Mouse (Mus musculus) thymus, adult 2 months (tissue): ENCODE results near the gene Tef. TPM values are rescaled to one million over a fixed set of nuclear protein-coding genes. Genes with fewer than 3 reads are reported as not detected.

Experiments used
- DNase-seq: peaks from one replicate; pipeline ENCODE4 v3.0.0; 2021
- H3K27ac ChIP-seq: fragments of 200-500 bp; 2 replicates; pipeline ENCODE4 v1.5.1; 2012; ENCODE audit warnings: low read length, control low read depth; ENCODE audit not compliant: control insufficient read depth, insufficient read depth
- H3K27me3 ChIP-seq: fragments of 200-500 bp; 2 replicates; pipeline ENCODE4 v1.6.1; 2012; ENCODE audit warnings: mild to moderate bottlenecking, low read length, moderate library complexity, mixed read lengths; ENCODE audit not compliant: control insufficient read depth, insufficient read depth
- H3K36me3 ChIP-seq: fragments of 200-500 bp; 2 replicates; pipeline ENCODE4 v1.6.1; 2012; ENCODE audit warnings: mild to moderate bottlenecking, low read length, moderate library complexity; ENCODE audit not compliant: control insufficient read depth, insufficient read depth
- H3K4me1 ChIP-seq: fragments of 200-500 bp; replicated peaks from 2 replicates; pipeline ENCODE4 v1.6.1; 2012; ENCODE audit warnings: low read length; ENCODE audit not compliant: control insufficient read depth, insufficient read depth
- H3K4me3 ChIP-seq: fragments of 200-500 bp; 2 replicates; pipeline ENCODE4 v1.5.1; 2012; ENCODE audit warnings: mild to moderate bottlenecking, low read length, control low read depth, moderate library complexity; ENCODE audit not compliant: control insufficient read depth, insufficient read depth
- CTCF ChIP-seq: fragments of 200-500 bp; IDR thresholded peaks from 2 replicates; pipeline ENCODE4 v1.5.1; 2012; ENCODE audit warnings: mild to moderate bottlenecking, control low read depth, low read length, moderate library complexity, borderline replicate concordance; ENCODE audit not compliant: control insufficient read depth, poor library complexity, insufficient read depth; ENCODE audit errors: extremely low read depth
- POLR2A ChIP-seq: fragments of 200-500 bp; IDR thresholded peaks from 2 replicates; pipeline ENCODE4 v1.6.1; 2012; ENCODE audit warnings: mild to moderate bottlenecking, low read length, control low read depth, moderate library complexity; ENCODE audit not compliant: control insufficient read depth, poor library complexity, insufficient read depth; ENCODE audit errors: extremely low read depth
- WGBS: fragments of 180-500 bp; shearing (Covaris S2); methylation state at CpG from one replicate; pipeline ENCODE4 v1.1.7; 2018; 5-methylcytosine and 5-hydroxymethylcytosine counted together
- polyA plus RNA-seq: library from polyadenylated mRNA; depleted of rRNA; stranded (reverse); fragments of >200 nt; gene quantifications from 2 replicates; pipeline ENCODE4 v1.2.3, GENCODE M21; 2012; rRNA removed

Gene Tef
- polyA plus RNA-seq = 29.3 and 34.6 TPM in 2 replicates

DNA sequence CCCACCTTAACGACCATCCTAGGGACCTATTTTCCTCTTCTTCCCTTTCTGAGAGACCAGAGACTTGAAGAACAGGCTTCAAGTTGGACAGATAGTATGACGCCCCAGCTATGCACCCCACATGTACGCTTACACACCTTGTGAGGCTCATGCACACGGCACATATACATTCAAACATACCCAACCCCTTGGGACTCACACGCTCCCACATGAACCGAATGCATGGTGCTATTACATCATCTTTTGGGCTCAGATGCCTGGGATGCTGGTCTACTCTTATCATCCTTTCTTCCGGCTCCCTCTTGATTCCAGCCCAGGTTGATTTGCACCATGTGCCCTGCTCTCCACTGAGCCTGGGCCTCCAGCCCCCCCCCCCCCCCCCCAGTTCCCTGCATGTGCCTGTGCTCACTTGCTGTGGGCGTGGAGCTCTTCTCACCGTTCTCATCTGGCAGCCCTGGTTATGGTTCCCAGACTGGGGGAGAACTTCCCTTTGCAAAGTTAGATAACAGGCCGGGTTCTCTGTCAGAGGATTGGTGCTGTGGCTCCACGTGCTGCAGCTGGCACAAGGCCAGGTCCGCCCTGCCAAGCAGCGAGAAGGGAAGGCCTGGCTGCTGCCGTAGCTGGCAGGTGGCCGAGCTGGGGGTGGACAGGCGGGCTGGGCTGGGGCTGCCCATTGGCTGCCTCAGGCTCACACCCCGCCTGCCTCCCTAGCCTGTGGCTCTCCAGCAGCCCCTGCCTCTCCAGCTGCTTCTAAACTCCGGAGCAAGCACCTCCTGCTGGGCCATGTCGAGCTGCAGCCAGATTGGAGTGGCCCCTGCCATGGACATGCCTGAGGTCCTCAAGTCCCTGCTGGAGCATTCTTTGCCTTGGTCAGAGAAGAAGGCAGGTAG, at the start of gene Tef:
TSS of gene Tef (plus strand) at position 421 of the 890 bp plus-strand sequence.
- Histone ChIP-seq H3K27me3 (no peaks in the 10 kb centered on the region), H3K27ac (no peak within 1 kb of the TSS), H3K4me1 (peaks cover 12% of the 10 kb centered on the region), H3K4me3 (peak within 1 kb of the TSS; percentile 13), H3K36me3 (no peaks in the 10 kb centered on the region)
- 17% methylated on average over 19 of the region's 19 CpGs for WGBS
- DNase-seq = peak; percentile 67
- TF ChIP-seq POLR2A (no peak), CTCF (no peak)

DNA sequence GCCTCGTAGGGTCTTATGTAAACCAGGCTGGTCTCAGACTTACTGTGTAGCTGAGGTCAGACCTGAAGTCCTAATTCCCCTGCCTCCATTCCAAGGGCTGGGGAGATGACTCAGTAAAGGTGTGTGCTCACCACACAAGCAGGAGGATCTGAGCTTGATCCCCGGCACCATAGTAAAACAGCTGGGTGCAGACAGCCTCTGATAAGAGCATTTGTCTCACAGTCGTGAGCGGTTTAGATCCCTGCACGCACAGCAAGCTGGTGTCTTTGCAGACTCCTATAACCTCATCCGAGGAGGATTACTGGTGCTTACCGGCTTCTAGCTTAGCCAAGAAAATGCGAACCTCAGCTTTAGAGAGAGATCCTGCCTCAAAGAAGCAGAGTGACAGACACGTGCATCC, 48.6 kb upstream of the Tef start:
- 96% methylated on average over 9 of the region's 9 CpGs for WGBS
- DNase-seq = no peak
- no peak overlapping the region for H3K27ac ChIP-seq
- H3K4me3 ChIP-seq = no peak overlapping the region
- H3K27me3 ChIP-seq = no peaks in the 10 kb centered on the region
- no peaks in the 10 kb centered on the region for H3K4me1 ChIP-seq
- no peak for TF ChIP-seq POLR2A
- TF ChIP-seq CTCF = no peak
- H3K36me3 ChIP-seq = no peaks in the 10 kb centered on the region

DNA sequence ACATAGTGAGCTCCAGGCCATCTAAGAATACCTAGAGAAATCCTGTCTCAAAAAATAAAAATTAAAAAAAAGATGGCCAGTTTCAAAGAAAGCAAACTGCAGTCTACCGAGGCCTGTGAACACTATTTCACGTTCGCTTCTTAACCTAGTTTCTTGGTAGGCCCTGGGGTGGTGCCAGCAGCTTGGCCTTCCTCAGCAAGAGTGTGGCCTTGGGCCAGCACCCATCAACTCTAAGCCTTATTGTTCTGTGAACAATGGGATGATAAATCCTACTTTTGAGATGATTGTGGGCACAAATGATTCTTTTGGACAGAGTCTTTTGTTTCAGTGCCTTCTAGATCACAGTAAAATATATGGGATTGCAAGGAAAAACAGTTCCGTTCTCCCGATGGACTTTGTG, 43.5 kb upstream of the Tef start:
- WGBS = 95% methylated on average over 5 of the region's 5 CpGs

DNA sequence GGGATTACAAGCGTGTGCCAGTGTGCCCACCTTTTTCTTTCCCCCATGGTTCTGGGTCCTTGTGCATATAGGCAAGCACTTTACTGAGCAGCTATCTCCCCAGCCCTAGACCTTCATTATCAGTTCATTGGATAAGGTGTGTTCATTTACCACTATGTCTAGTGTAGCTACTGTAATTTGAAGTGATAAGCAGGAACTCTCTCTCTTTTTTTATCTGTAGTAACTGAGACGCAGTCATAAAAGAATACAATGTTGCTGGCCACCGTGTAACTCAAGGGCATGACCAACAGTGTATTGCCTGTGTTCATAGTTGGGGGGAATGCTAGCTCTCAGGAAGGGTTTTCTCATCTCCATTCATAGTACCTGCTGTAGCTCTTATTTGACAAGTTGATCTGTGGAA, 42.7 kb upstream of the Tef start:
- WGBS = 95% methylated on average over 3 of the region's 3 CpGs
- Histone ChIP-seq H3K36me3 (no peaks in the 10 kb centered on the region), H3K4me1 (no peaks in the 10 kb centered on the region), H3K27ac (no peak overlapping the region), H3K27me3 (no peaks in the 10 kb centered on the region), H3K4me3 (no peak overlapping the region)
- DNase-seq = no peak
- TF ChIP-seq CTCF = no peak
- no peak for TF ChIP-seq POLR2A

More for the DNA sequence above, 43.5 kb upstream of the Tef start:
- Histone ChIP-seq H3K4me1 (no peaks in the 10 kb centered on the region), H3K4me3 (no peak overlapping the region), H3K36me3 (no peaks in the 10 kb centered on the region), H3K27ac (no peak overlapping the region), H3K27me3 (no peaks in the 10 kb centered on the region)
- TF ChIP-seq POLR2A = no peak
- no peak for TF ChIP-seq CTCF
- DNase-seq = no peak

DNA sequence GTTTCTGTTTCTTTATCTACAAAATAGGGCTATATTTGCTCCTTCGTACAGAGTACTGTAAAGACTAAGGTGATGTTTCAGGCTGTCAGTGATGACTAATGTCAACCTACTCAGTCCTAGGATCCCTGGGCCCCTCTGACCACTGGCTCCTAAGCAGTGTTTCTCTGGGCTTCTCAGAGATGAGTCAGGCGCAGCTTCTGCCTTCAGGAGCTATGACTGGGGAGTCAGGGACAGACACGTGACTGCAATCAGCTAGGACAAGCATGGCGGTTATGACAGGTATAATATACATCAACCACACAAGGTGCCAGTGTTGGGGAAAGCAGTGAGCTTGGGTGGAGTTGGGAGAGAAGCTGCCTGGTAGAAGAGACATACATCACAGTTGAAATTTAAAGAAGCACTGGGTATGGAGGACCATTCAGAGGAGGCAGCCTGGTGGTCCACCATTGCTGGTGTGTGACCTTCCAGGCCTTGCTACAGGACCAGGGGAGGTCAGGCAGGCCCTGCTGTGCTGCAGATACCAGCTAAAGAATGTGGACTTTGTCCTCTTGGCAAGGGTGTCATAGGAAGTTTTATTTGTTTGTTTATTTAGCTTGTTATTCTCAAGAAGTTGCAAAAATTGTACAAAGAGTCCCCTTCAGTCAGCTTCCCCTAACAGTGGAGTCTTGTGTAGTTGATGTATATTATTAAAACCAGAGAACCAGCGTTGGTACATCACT, 41.7 kb upstream of the Tef start:
- Histone ChIP-seq H3K27me3 (no peaks in the 10 kb centered on the region), H3K4me3 (no peak overlapping the region), H3K36me3 (no peaks in the 10 kb centered on the region), H3K27ac (no peak overlapping the region), H3K4me1 (no peaks in the 10 kb centered on the region)
- TF ChIP-seq CTCF (no peak), POLR2A (no peak)
- WGBS = 95% methylated on average over 5 of the region's 5 CpGs
- no peak for DNase-seq

DNA sequence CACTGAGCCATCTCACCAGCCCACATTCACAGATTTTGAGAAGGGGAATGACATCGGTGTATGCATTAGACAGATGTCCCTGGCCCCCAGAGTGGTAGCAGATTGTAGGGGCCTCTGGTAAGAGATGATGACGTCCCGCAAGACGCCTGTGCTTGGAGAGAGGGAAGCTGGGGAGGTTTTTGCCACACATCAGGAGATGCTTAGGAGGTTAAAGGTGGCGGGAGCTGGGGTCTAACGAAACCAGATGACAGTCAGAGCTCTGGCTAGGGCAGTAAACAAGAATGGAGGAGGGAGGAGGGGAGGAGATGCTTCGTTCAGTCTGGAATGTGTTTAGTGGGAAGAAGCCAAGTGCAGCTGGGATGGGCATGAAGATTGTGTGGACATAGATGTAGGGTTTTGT, 40.8 kb upstream of the Tef start:
- no peaks in the 10 kb centered on the region for H3K27me3 ChIP-seq
- no peaks in the 10 kb centered on the region for H3K4me1 ChIP-seq
- H3K4me3 ChIP-seq = no peak overlapping the region
- H3K27ac ChIP-seq = no peak overlapping the region
- DNase-seq = no peak
- H3K36me3 ChIP-seq = no peaks in the 10 kb centered on the region
- WGBS = 98% methylated on average over 7 of the region's 7 CpGs
- TF ChIP-seq CTCF (no peak), POLR2A (no peak)

DNA sequence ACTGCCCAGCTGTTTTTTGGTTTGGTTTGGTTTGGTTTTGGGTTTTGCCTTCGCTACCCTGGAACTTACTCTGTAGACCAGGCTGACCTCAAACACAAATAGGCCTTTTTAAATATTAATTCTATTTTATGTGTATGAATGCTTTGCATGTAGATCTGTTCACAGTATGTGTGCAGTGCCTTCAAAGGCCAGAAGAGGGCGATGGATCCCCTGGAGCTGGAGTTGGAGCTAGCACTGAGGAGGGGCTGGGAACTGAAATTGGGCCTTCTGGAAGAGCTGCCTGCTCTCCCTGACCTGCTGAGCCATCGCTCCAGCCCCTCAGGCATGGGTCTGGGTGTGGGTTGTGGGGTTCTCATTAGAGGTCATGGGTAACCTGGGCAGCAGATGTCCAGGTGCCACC, 40.3 kb upstream of the Tef start:
- Histone ChIP-seq H3K27ac (no peak overlapping the region), H3K36me3 (no peaks in the 10 kb centered on the region), H3K4me3 (no peak overlapping the region), H3K4me1 (no peaks in the 10 kb centered on the region), H3K27me3 (no peaks in the 10 kb centered on the region)
- TF ChIP-seq POLR2A (no peak), CTCF (no peak)
- no peak for DNase-seq
- WGBS = 94% methylated on average over 3 of the region's 3 CpGs
